Mouse (Mus musculus): ENCODE results near the gene P3h2.

- TF ChIP-seq CTCF (IDR thresholded peaks at IDR 0.05; ENCODE audit: low read depth) (no peak), EP300 (IDR thresholded peaks at IDR 0.05; ENCODE audit: low read depth) (no peak)
Observed at GRCm38 (mm10) chr16:26088976-26089375, 16.6 kb downstream of the P3h2 start.

Measured in heart, postnatal 0 days (tissue).